ENCODE assay signal across 9 mouse cellular contexts in genomic region chrX:150709416-150709815, GRCm38 (mm10). TPM values are rescaled to one million over a fixed set of nuclear protein-coding genes. Genes with fewer than 3 reads are reported as not detected.
DNase-seq lines count a peak whose midpoint lies in the region; ATAC-seq and TF ChIP-seq lines count a peak whose summit lies in the region.
"Had no signal": no experiment of that assay in that cellular context is flagged by ENCODE, and none has a peak within 500 bp of the region (broad histone marks: within the 10 kb centered on the region; RNA-seq: fewer than 3 reads in every experiment).

No protein-coding gene starts in this region.

- intact Hi-C loops in left cerebral cortex, adult 2 months (cut with DNase I), result loop anchor here (10.0 kb wide), 2 partner anchors 255 to 405 kb away; no protein-coding TSS in a partner anchor
- intact Hi-C loops in heart, postnatal 14 days (cut with DNase I), result loop anchor here (2.0 to 10.0 kb wide), 2 partner anchors 247 to 405 kb away; no protein-coding TSS in a partner anchor

- no peaks in the 10 kb centered on the region for H3K4me1 ChIP-seq in forebrain, embryonic 10.5 days
- H3K4me1 ChIP-seq: embryonic facial prominence, embryonic 12.5 days had no signal

- peak; percentile 19 for DNase-seq in CD4-positive, CD25-positive, alpha-beta regulatory T cell, adult 2 months (ENCODE audit: low read depth, low spot score)
- peak in 1 of 2 experiments; percentile 8 for DNase-seq in left cerebral cortex, adult 2 months (ENCODE audit: extremely low spot score in 1 of 2, low spot score in 2 of 2)
- no peak for DNase-seq in left cerebral cortex, adult 8-10 months (ENCODE audit: low spot score in 2 of 2)
- peak; percentile 14 for DNase-seq in adrenal gland, postnatal 25 days
- peak; percentile 22 to 52 for DNase-seq in heart, postnatal 14 days
- DNase-seq in mesoderm, embryonic 11.5 days (ENCODE audit: low read depth, low spot score), result peak; percentile 12
- DNase-seq in forebrain, embryonic 10.5 days (ENCODE audit: extremely low spot score, low spot score), result no peak

- no peaks in the 10 kb centered on the region for H3K36me3 ChIP-seq in forebrain, embryonic 10.5 days (replicated peaks)
- H3K36me3 ChIP-seq: embryonic facial prominence, embryonic 12.5 days had no signal

- TF ChIP-seq CTCF in left cerebral cortex, adult 2 months (IDR thresholded peaks at IDR 0.05), result peak; percentile 56

- ATAC-seq in CD4-positive, CD25-positive, alpha-beta regulatory T cell, adult 4 months, result no peak

- H3K4me3 ChIP-seq in left cerebral cortex, adult 2 months, result no peak overlapping the region
- no peak overlapping the region for H3K4me3 ChIP-seq in forebrain, embryonic 10.5 days
- H3K4me3 ChIP-seq: embryonic facial prominence, embryonic 12.5 days had no signal

- no peak overlapping the region for H3K27ac ChIP-seq in left cerebral cortex, adult 2 months
- no peak overlapping the region for H3K27ac ChIP-seq in forebrain, embryonic 10.5 days
- H3K27ac ChIP-seq: embryonic facial prominence, embryonic 12.5 days had no signal

- H3K27me3 ChIP-seq in forebrain, embryonic 10.5 days (ENCODE audit: poor library complexity, severe bottlenecking), result peaks cover 21% of the 10 kb centered on the region

- H3K9me3 ChIP-seq in forebrain, embryonic 10.5 days, result no peaks in the 10 kb centered on the region
- H3K9me3 ChIP-seq: embryonic facial prominence, embryonic 12.5 days had no signal

- 49% methylated on average over 5 of the region's 5 CpGs for WGBS in forebrain, embryonic 10.5 days

RNA-seq across cellular contexts. Expression of gene Tro, which starts 52.0 kb away (rescaled TPM):
- under 1 TPM in 1 of 2 experiments, not detected in 1; 0.19 TPM for polyA plus RNA-seq in CD4-positive, CD25-positive, alpha-beta regulatory T cell, adult 4 months (2017; shearing (Covaris generic))
- total RNA-seq in left cerebral cortex, adult 2 months (2021), result 100 to 1,000 TPM; 156 to 158 TPM
- 100 to 1,000 TPM; 136 to 152 (median 144) TPM for total RNA-seq in left cerebral cortex, adult 8-10 months (2022)
- total RNA-seq in adrenal gland, postnatal 25 days (2021), result 8.2 and 10.2 TPM in 2 replicates
- total RNA-seq in heart, postnatal 14 days (2021), result 1 to 10 TPM; 1.7 to 2.5 TPM
- polyA plus RNA-seq in forebrain, embryonic 10.5 days (2016; fragmentation: Nextera tagmentation; extraction: Ambion mirVana), result 34.3 and 39.5 TPM in 2 replicates

Comparison
In these comparisons a context has a peak if more than half of its experiments do, and no peak if none do; other contexts are left out.
1. DNase-seq: peak in CD4-positive, CD25-positive, alpha-beta regulatory T cell, adult 2 months (single experiment), adrenal gland, postnatal 25 days (single experiment), heart, postnatal 14 days (2 of 2) and mesoderm, embryonic 11.5 days (single experiment); none in left cerebral cortex, adult 8-10 months (0 of 2) and forebrain, embryonic 10.5 days (single experiment).
2. RNA of gene Tro, which starts 52.0 kb away (total RNA-seq): 156 to 158 TPM in left cerebral cortex, adult 2 months and 136 to 152 TPM in left cerebral cortex, adult 8-10 months; 8.2 to 10.2 TPM in adrenal gland, postnatal 25 days and 1.7 to 2.5 TPM in heart, postnatal 14 days; every median in the first group is over 10 times any median in the second.